ENCODE assay signal across 8 mouse cellular contexts in the genomic region with DNA sequence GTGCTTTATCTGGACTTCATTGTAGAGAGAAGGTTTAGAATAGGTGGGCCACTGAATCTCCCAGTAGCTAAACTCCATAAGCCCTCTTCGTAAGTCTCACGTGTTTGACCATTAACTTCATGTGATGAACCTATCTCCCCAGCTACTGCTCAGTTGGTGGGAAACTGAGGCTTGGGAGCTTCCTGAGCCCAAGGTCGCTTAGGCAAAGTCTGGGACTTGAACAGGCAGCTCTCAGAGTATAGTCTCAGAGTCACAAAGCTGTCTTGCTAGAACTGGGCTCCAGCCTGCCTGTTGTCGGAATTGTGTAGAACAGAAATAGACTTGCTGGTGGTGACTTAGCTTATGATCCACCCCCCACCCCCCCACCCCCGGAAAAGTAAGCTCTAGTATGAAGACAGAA. TPM values are rescaled to one million over a fixed set of nuclear protein-coding genes. Genes with fewer than 3 reads are reported as not detected.
DNase-seq lines count a peak whose midpoint lies in the region; ATAC-seq and TF ChIP-seq lines count a peak whose summit lies in the region.

No protein-coding gene starts in this region.

- peak overlapping the region; percentile 37 for H3K4me3 ChIP-seq in lung, adult 2 months (replicated peaks; ENCODE audit: extremely low read depth, low read depth, low read length)
- H3K4me3 ChIP-seq in limb, embryonic 14.5 days (replicated peaks; ENCODE audit: low read length) = peak overlapping the region; percentile 93
- peak overlapping the region; percentile 39 for H3K4me3 ChIP-seq in olfactory bulb, adult 2 months (ENCODE audit: insufficient read depth, low read depth, low read length)

- peak; percentile 9 for DNase-seq in CD4-positive, CD25-positive, alpha-beta regulatory T cell, adult 2 months (ENCODE audit: low read depth, low spot score)
- DNase-seq in lung, adult 2 months = no peak
- DNase-seq in lung, postnatal 36 days = no peak
- no peak for DNase-seq in limb, embryonic 14.5 days (ENCODE audit: low spot score)
- DNase-seq in frontal cortex, postnatal 36 days (ENCODE audit: low spot score in 2 of 2) = no peak
- no peak for DNase-seq in Muller cell, postnatal 12 days (ENCODE audit: inconsistent ontology term)

- H3K4me1 ChIP-seq in lung, adult 2 months (ENCODE audit: control insufficient read depth, insufficient read depth, low read length) = peaks cover 25% of the 10 kb centered on the region
- peaks cover 32% of the 10 kb centered on the region for H3K4me1 ChIP-seq in limb, embryonic 14.5 days (ENCODE audit: control insufficient read depth, insufficient read depth, low read length)
- peaks cover 7% of the 10 kb centered on the region for H3K4me1 ChIP-seq in olfactory bulb, adult 2 months (ENCODE audit: control insufficient read depth, insufficient read depth, low read length)

- TF ChIP-seq CTCF in lung, adult 2 months (IDR thresholded peaks at IDR 0.05; ENCODE audit: insufficient read depth, low read length) = no peak
- no peak for TF ChIP-seq CTCF in olfactory bulb, adult 2 months (IDR thresholded peaks at IDR 0.05; ENCODE audit: insufficient read depth, low read depth, low read length)

- no peak overlapping the region for H3K27ac ChIP-seq in limb, embryonic 14.5 days (replicated peaks; ENCODE audit: low read depth, low read length)
- H3K27ac ChIP-seq in olfactory bulb, adult 2 months (ENCODE audit: insufficient read depth, low read depth, low read length) = no peak overlapping the region

- WGBS in lung, adult 2 months = 61% methylated on average over 5 of the region's 5 CpGs
- 80% methylated on average over 5 of the region's 5 CpGs for WGBS in limb, embryonic 14.5 days
- 72% methylated on average over 5 of the region's 5 CpGs for WGBS in olfactory bulb, adult 2 months

- no peak for ATAC-seq in CD4-positive, CD25-positive, alpha-beta regulatory T cell, adult 4 months
- no peak for ATAC-seq in limb, embryonic 14.5 days (ENCODE audit: low FRiP score, low read depth)

- peak overlapping the region; percentile 91 for H3K4me2 ChIP-seq in limb, embryonic 14.5 days (replicated peaks; ENCODE audit: low read depth, low read length, severe bottlenecking)

- H3K27me3 ChIP-seq in limb, embryonic 14.5 days (ENCODE audit: control insufficient read depth, insufficient read depth, low read length) = no peaks in the 10 kb centered on the region

- no peaks in the 10 kb centered on the region for H3K36me3 ChIP-seq in limb, embryonic 14.5 days (ENCODE audit: control insufficient read depth, insufficient read depth, low read length)

- H3K9ac ChIP-seq in limb, embryonic 14.5 days (ENCODE audit: low read depth, low read length, severe bottlenecking) = no peak overlapping the region

- H3K9me3 ChIP-seq in limb, embryonic 14.5 days (ENCODE audit: control insufficient read depth, low read length) = no peaks in the 10 kb centered on the region

- TF ChIP-seq POLR2A in lung, adult 2 months (IDR thresholded peaks at IDR 0.05; ENCODE audit: borderline replicate concordance, extremely low read depth, low read depth, low read length) = no peak
- TF ChIP-seq POLR2A in limb, embryonic 14.5 days (IDR thresholded peaks at IDR 0.05; ENCODE audit: borderline replicate concordance, extremely low read depth, insufficient read depth, insufficient read length) = no peak
- TF ChIP-seq POLR2A in olfactory bulb, adult 2 months (IDR thresholded peaks at IDR 0.05; ENCODE audit: insufficient read depth, low read depth, low read length) = no peak

RNA-seq across cellular contexts. Expression of gene Man2a1, which starts 3.0 kb away (rescaled TPM):
- polyA plus RNA-seq in CD4-positive, CD25-positive, alpha-beta regulatory T cell, adult 4 months (2017; shearing (Covaris generic)) = 10 to 100 TPM; 10.1 to 10.6 TPM
- polyA plus RNA-seq in lung, adult 2 months (2012; rRNA removed) = 15.3 and 16.9 TPM in 2 replicates
- 27.4 and 31.9 TPM in 2 replicates for polyA plus RNA-seq in limb, embryonic 14.5 days (2012; rRNA removed)
- polyA plus RNA-seq in limb, embryonic 14.5 days (2014; fragmentation: Nextera tagmentation; extraction: Ambion mirVana) = 12.5 and 16.1 TPM in 2 replicates
- not detected in 2 replicates for polyA plus RNA-seq in olfactory bulb, adult 2 months (2012; ENCODE audit: insufficient read depth, insufficient read length, low replicate concordance, missing spikeins)

Comparison
In these comparisons a context has a peak if more than half of its experiments do, and no peak if none do; other contexts are left out.
1. H3K4me3 ChIP-seq: peak in every context shown above with its lines; median percentile 93 in limb, embryonic 14.5 days; 39 in olfactory bulb, adult 2 months; 37 in lung, adult 2 months.